Mouse (Mus musculus): ENCODE data around the gene Lrrc40.
A peak's percentile ranks its signal among the peaks of the same experiment; 100 is the strongest.

Gene Lrrc40

GRCm38 (mm10) chr3:158036329-158036988, at the start of gene Lrrc40, which contains the start of gene Srsf11:
Gene Lrrc40 (plus strand): TSS chr3:158036662.
Gene Srsf11 (minus strand): TSS chr3:158036639.
- peak; percentile 95 for ATAC-seq (ENCODE audit: insufficient number of reproducible peaks, low FRiP score, low TSS enrichment)

GRCm38 (mm10) chr3:157993322-157993721, 43.1 kb upstream of the Lrrc40 start:
- ATAC-seq (ENCODE audit: insufficient number of reproducible peaks, low FRiP score, low TSS enrichment) = no peak

- ATAC-seq (ENCODE audit: insufficient number of reproducible peaks, low FRiP score, low TSS enrichment) = no peak
These were observed 40.7 kb upstream of the Lrrc40 start for GRCm38 (mm10) chr3:157995726-157996125.

GRCm38 (mm10) chr3:157998742-157999369, 37.6 kb upstream of the Lrrc40 start:
- no peak for ATAC-seq (ENCODE audit: insufficient number of reproducible peaks, low FRiP score, low TSS enrichment)

- ATAC-seq (ENCODE audit: insufficient number of reproducible peaks, low FRiP score, low TSS enrichment) = no peak
These were observed 27.8 kb upstream of the Lrrc40 start for GRCm38 (mm10) chr3:158008647-158009046.

GRCm38 (mm10) chr3:158009762-158010320, 26.6 kb upstream of the Lrrc40 start:
- ATAC-seq (ENCODE audit: insufficient number of reproducible peaks, low FRiP score, low TSS enrichment) = no peak

GRCm38 (mm10) chr3:158031371-158031925, 5.0 kb upstream of the Lrrc40 start:
- peak; percentile 83 for ATAC-seq (ENCODE audit: insufficient number of reproducible peaks, low FRiP score, low TSS enrichment)

- ATAC-seq (ENCODE audit: insufficient number of reproducible peaks, low FRiP score, low TSS enrichment) = no peak
These were observed 4.4 kb upstream of the Lrrc40 start for GRCm38 (mm10) chr3:158032106-158032505.

- ATAC-seq (ENCODE audit: insufficient number of reproducible peaks, low FRiP score, low TSS enrichment) = no peak
These were observed 596 bp upstream of the Lrrc40 start for GRCm38 (mm10) chr3:158035866-158036265.

- no peak for ATAC-seq (ENCODE audit: insufficient number of reproducible peaks, low FRiP score, low TSS enrichment)
These were observed 1.6 kb downstream of the Lrrc40 start for GRCm38 (mm10) chr3:158038106-158038505.

GRCm38 (mm10) chr3:158040755-158041154, 4.3 kb downstream of the Lrrc40 start:
- ATAC-seq (ENCODE audit: insufficient number of reproducible peaks, low FRiP score, low TSS enrichment) = no peak

GRCm38 (mm10) chr3:158049508-158049907, 13.0 kb downstream of the Lrrc40 start:
- no peak for ATAC-seq (ENCODE audit: insufficient number of reproducible peaks, low FRiP score, low TSS enrichment)

GRCm38 (mm10) chr3:158060621-158061291, 24.3 kb downstream of the Lrrc40 start:
- no peak for ATAC-seq (ENCODE audit: insufficient number of reproducible peaks, low FRiP score, low TSS enrichment)

GRCm38 (mm10) chr3:158061811-158062523, 25.5 kb downstream of the Lrrc40 start:
- no peak for ATAC-seq (ENCODE audit: insufficient number of reproducible peaks, low FRiP score, low TSS enrichment)

- no peak for ATAC-seq (ENCODE audit: insufficient number of reproducible peaks, low FRiP score, low TSS enrichment)
These were observed 28.8 kb downstream of the Lrrc40 start for GRCm38 (mm10) chr3:158065256-158065655.

GRCm38 (mm10) chr3:158067916-158068315, 31.5 kb downstream of the Lrrc40 start:
- no peak for ATAC-seq (ENCODE audit: insufficient number of reproducible peaks, low FRiP score, low TSS enrichment)

GRCm38 (mm10) chr3:158068613-158069263, 32.3 kb downstream of the Lrrc40 start:
- no peak for ATAC-seq (ENCODE audit: insufficient number of reproducible peaks, low FRiP score, low TSS enrichment)

- ATAC-seq (ENCODE audit: insufficient number of reproducible peaks, low FRiP score, low TSS enrichment) = no peak
These were observed 38.5 kb downstream of the Lrrc40 start for GRCm38 (mm10) chr3:158075004-158075403.

GRCm38 (mm10) chr3:158076685-158077379, 40.4 kb downstream of the Lrrc40 start:
- no peak for ATAC-seq (ENCODE audit: insufficient number of reproducible peaks, low FRiP score, low TSS enrichment)

All from cerebellum, adult (tissue).